Mouse (Mus musculus) hindbrain, embryonic 10.5 days (tissue): ENCODE measurements around the gene Smap2. TPM values are rescaled to one million over a fixed set of nuclear protein-coding genes. Genes with fewer than 3 reads are reported as not detected.
A peak's percentile ranks its signal among the peaks of the same experiment; 100 is the strongest.

Experiments
- DNase-seq: peaks from one replicate; pipeline ENCODE4 v3.0.0-alpha.2; 2017; ENCODE audit warnings: low spot score
- H3K27ac ChIP-seq: fragments of 300-500 bp; sonication (generic); 2 replicates; pipeline ENCODE4 v1.5.1; 2016; ENCODE audit warnings: mild to moderate bottlenecking, moderate library complexity
- H3K27me3 ChIP-seq: fragments of 300-500 bp; sonication (generic); 2 replicates; pipeline ENCODE4 v1.6.1; 2016; ENCODE audit warnings: mild to moderate bottlenecking; ENCODE audit not compliant: poor library complexity, insufficient read depth, severe bottlenecking
- H3K36me3 ChIP-seq: fragments of 300-500 bp; sonication (generic); 2 replicates; pipeline ENCODE4 v1.6.1; 2016; ENCODE audit warnings: mild to moderate bottlenecking, moderate library complexity
- H3K4me1 ChIP-seq: fragments of 300-500 bp; sonication (generic); replicated peaks from 2 replicates; pipeline ENCODE4 v1.6.1; 2016; ENCODE audit warnings: mild to moderate bottlenecking
- H3K4me3 ChIP-seq: fragments of 300-500 bp; sonication (generic); 2 replicates; pipeline ENCODE4 v1.5.1; 2016; ENCODE audit warnings: mild to moderate bottlenecking, moderate library complexity
- H3K9me3 ChIP-seq: fragments of 300-500 bp; sonication (generic); 2 replicates; pipeline ENCODE4 v1.6.1; 2016; ENCODE audit warnings: mild to moderate bottlenecking, moderate library complexity
- WGBS: fragments of 180-500 bp; shearing (Covaris S2); methylation state at CpG from one replicate; pipeline ENCODE4 v1.1.7; 2016; 5-methylcytosine and 5-hydroxymethylcytosine counted together
- polyA plus RNA-seq: library from polyadenylated mRNA; unstranded; fragments of >200 nt; fragmentation: Nextera tagmentation; extraction: Ambion mirVana; gene quantifications from 2 replicates; pipeline ENCODE4 v1.2.1, GENCODE M21; 2016

The Smap2 gene
- polyA plus RNA-seq, 1 experiment from 2014 or later: 19.2 TPM

DNA sequence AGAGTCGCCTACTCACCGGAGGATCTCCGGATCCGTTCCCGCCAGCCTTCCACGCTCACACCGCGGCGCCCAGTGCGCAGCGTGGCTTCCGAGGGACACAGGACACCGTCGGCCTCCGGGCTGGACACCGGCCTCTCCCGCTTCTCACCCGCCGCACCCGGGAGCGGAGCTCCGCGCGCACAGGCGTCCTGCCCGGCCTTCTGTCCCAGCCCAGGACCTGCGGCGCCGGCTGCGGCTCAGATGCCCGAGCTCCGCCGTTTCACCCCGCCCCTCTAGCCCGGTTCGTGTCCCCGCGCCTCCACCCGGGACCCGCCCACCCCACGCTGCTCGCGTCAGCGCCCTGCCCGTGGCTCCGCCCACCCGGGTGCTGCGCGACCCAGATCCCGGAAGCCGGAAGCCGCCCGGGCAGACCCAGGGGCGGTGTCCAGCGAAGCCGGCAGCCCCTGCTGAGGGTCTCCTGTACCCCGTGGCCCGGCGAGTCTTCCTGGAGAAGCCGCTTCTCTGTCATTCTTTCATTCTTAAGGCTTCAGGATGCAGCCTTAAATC lies 65.5 kb downstream of the Smap2 start, which contains the start of gene Zfp69:
Gene Zfp69, minus strand, starts transcription at position 272 of the 546 bp plus-strand sequence.
- peak; percentile 92 for DNase-seq
- peak within 1 kb of the TSS; percentile 89 for H3K4me3 ChIP-seq
- H3K27ac ChIP-seq: peak within 1 kb of the TSS; percentile 94
- H3K36me3 ChIP-seq: peaks cover 11% of the 10 kb centered on the region
- WGBS: under 1% methylated on average over 60 of the region's 60 CpGs
- no peaks in the 10 kb centered on the region for H3K9me3 ChIP-seq
- H3K27me3 ChIP-seq: no peaks in the 10 kb centered on the region
- peaks cover 24% of the 10 kb centered on the region; the same call in 1 of the 2 replicates for H3K4me1 ChIP-seq

DNA sequence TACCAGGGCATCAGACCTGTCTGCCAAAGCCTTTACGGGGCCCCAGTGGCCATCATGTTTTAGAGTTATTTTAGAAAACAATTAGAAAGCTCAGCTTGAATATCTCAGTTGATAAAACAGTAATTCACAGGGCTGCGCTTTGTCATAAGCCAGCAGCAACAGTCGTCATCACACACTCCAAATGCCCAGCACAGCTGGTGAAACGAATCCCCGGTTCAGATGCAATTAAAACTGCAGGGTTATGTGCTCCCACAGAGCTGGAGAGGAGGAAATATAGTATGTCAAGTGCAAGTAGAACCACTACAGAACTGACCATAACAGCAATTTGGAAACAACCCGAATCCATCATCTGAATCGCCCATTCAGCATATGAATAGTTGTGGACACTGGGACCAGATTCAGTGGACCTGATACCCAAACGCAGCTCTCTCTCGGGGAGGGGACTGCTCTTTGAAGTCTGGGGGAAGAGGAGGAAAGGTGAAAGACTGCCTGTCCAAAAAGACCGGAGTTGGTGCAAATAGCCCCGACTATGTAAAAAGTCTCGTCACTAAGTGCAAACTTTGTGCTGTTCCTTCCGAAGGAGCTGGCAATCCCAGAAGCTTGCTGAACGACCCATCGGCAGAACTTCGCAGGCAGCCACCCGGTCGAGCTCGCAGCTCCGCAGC lies 66.2 kb downstream of the Smap2 start:
- Histone ChIP-seq H3K9me3 (no peaks in the 10 kb centered on the region), H3K27me3 (no peaks in the 10 kb centered on the region), H3K36me3 (peaks cover 17% of the 10 kb centered on the region), H3K4me3 (peak overlapping the region; percentile 89), H3K4me1 (peaks cover 24% of the 10 kb centered on the region; the same call in 1 of the 2 replicates), H3K27ac (peak overlapping the region; percentile 94)
- DNase-seq: no peak
- 10% methylated on average over 20 of the region's 20 CpGs for WGBS

DNA sequence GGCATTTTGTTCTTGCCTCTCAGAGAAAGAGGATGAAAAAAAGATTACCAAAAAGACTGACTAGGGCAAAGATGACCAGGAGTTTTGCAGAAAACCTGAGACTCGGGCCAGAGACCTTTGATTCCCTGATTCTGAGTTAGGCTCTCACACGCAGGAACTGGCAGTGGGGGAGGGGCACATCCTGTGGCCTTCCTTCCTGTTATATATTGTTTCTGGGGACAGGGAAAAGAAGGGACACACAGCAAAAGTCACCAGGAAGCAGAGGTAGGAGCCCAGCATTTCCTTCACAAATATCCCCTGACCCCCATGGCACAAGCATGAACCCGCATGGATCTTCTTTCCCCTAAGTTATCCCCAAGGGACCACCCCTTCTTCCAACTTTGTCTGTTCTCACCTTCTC lies 68.1 kb downstream of the Smap2 start:
- H3K27me3 ChIP-seq: no peaks in the 10 kb centered on the region
- peaks cover 24% of the 10 kb centered on the region; the same call in 1 of the 2 replicates for H3K4me1 ChIP-seq
- peaks cover 34% of the 10 kb centered on the region for H3K36me3 ChIP-seq
- no peaks in the 10 kb centered on the region for H3K9me3 ChIP-seq
- WGBS: 71% methylated on average over 3 of the region's 3 CpGs
- no peak overlapping the region for H3K4me3 ChIP-seq
- DNase-seq: no peak
- no peak overlapping the region for H3K27ac ChIP-seq

DNA sequence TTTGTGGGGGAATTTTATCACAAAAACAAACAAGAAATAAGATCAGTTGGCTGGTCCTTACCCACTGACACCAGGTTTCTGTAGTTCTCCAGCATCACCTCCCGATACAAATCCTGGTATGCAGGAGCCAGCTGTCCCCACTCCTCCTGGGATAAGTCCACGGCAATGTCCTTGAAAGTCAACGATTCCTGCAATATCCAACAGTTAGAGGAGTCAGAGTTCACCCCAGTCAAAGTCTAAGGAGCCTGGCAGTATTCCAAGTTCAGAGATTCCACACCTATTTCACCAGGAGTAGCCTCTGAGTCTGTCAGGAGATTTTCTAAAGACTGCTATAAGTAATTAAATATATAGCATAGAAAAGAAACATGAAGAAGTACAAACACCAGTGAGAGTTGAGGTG lies 82.0 kb downstream of the Smap2 start:
- H3K4me1 ChIP-seq: no peaks in the 10 kb centered on the region
- no peaks in the 10 kb centered on the region for H3K27me3 ChIP-seq
- H3K9me3 ChIP-seq: peaks cover 10% of the 10 kb centered on the region
- 91% methylated on average over 3 of the region's 3 CpGs for WGBS
- no peak overlapping the region for H3K27ac ChIP-seq
- H3K36me3 ChIP-seq: peaks cover 33% of the 10 kb centered on the region
- no peak overlapping the region for H3K4me3 ChIP-seq
- DNase-seq: no peak

DNA sequence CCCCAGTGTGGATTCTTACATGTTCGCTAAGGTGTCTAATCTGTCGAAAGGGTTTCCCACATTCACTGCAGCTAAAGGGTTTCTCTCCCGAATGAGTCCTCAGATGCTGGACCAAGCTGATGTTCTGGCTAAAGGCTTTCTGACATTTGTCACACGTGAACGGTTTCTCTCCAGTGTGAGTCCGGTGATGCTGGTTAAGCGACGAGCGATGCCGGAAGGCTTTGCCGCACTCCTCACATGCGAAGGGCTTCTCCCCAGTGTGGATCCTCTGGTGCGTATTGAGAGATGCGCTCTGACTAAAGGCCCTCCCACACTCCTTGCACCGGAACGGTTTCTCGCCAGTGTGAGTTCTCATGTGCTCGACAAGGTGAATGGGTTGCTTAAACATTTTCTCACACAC lies 86.3 kb downstream of the Smap2 start:
- Histone ChIP-seq H3K27me3 (no peaks in the 10 kb centered on the region), H3K9me3 (peaks cover 10% of the 10 kb centered on the region), H3K27ac (no peak overlapping the region), H3K4me3 (no peak overlapping the region), H3K36me3 (peaks cover 33% of the 10 kb centered on the region), H3K4me1 (no peaks in the 10 kb centered on the region)
- no peak for DNase-seq
- 94% methylated on average over 18 of the region's 18 CpGs for WGBS

DNA sequence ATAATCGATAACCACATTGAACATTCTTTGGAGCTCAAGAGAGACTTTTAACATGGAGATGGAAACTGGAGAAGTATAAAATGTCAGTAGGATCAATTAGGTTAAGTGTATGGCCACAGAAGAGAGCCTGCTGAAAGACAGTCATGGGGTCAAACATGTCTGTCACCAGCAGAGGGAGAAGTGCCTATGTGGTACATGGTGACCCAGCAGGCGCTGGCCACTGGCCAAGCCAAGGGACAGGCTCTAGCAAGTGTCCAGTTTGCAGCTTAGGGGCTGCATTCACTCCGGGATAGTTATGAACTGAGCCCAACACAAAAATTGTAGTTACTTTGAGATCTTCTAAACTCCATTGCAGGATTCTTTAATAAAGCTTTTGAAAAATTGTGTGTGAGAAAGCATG lies 88.4 kb downstream of the Smap2 start:
- H3K9me3 ChIP-seq: peaks cover 10% of the 10 kb centered on the region
- no peak overlapping the region for H3K4me3 ChIP-seq
- 86% methylated on average over 3 of the region's 3 CpGs for WGBS
- DNase-seq: no peak
- H3K36me3 ChIP-seq: peaks cover 18% of the 10 kb centered on the region
- no peak overlapping the region for H3K27ac ChIP-seq
- H3K4me1 ChIP-seq: peaks cover 13% of the 10 kb centered on the region; the same call in 1 of the 2 replicates
- no peaks in the 10 kb centered on the region for H3K27me3 ChIP-seq

DNA sequence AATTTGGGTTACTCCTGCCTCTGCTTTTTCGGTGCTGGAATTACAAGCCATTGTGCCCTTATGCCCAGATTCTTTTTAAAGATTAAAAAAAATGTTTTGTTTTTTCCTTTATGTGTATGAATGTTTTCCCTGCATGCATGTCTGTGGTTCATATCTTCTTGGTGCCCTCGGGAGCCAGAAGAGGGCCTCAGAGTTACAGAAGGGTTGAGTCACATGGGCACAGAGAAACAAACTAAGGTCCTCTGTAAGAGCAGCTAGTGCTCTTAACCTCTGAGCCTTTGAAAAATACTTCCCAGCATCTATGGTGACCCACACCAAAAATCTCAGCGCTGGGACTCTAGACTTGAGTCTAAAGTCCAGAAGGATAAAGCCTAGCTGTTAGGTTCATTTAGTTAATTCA lies 91.7 kb downstream of the Smap2 start:
- WGBS: 22% methylated on average over 3 of the region's 3 CpGs
- Histone ChIP-seq H3K36me3 (peaks cover 32% of the 10 kb centered on the region), H3K27ac (peak overlapping the region; percentile 94), H3K9me3 (peaks cover 14% of the 10 kb centered on the region), H3K4me1 (peaks cover 18% of the 10 kb centered on the region; the same call in 1 of the 2 replicates), H3K4me3 (peak overlapping the region; percentile 63), H3K27me3 (no peaks in the 10 kb centered on the region)
- peak; percentile 30 for DNase-seq

DNA sequence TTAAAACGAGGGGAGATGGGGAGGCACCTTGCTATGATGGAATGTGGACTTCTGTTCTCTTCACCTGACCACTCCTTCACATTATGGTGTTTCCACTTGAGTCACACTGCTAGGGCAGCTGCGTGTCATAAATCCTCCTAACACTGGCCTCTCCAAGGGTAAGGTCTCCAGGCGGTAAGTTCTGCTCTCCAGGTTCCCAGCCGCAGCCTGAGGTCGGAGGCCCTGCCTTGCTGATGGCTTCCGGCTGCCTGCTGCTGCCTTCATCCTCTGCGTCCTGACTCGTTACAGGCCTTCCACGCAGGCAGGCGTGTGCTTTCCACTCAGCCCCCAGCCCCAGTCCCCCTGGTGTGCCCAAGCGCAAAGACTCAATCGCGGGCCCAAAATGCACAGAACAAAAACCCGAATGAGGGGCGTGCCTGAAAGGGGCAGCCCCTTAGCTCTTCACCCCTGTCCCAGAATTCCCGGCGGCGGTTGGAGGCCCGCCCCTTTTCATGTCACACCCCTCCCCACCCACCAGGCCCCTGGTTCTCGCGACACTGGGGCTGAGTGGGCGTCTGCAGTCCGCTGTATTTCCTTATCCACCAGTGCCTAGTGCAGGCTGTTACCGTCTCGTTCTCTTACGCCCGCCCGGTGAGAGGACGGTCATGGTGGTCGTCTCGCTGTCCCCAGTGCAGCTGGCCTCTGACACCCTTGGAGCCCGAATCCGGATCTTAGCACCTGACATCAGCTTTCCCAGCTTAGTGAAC lies 92.3 kb downstream of the Smap2 start, which contains the start of gene Exo5:
Gene Exo5, minus strand, starts transcription at position 464 of the 746 bp plus-strand sequence.
- peaks cover 18% of the 10 kb centered on the region; the same call in 1 of the 2 replicates for H3K4me1 ChIP-seq
- H3K36me3 ChIP-seq: peaks cover 37% of the 10 kb centered on the region
- peaks cover 13% of the 10 kb centered on the region; the same call in 1 of the 2 replicates for H3K9me3 ChIP-seq
- peak within 1 kb of the TSS; percentile 63 for H3K4me3 ChIP-seq
- under 1% methylated on average over 33 of the region's 33 CpGs for WGBS
- DNase-seq: peak; percentile 95
- H3K27me3 ChIP-seq: no peaks in the 10 kb centered on the region
- H3K27ac ChIP-seq: peak within 1 kb of the TSS; percentile 94

DNA sequence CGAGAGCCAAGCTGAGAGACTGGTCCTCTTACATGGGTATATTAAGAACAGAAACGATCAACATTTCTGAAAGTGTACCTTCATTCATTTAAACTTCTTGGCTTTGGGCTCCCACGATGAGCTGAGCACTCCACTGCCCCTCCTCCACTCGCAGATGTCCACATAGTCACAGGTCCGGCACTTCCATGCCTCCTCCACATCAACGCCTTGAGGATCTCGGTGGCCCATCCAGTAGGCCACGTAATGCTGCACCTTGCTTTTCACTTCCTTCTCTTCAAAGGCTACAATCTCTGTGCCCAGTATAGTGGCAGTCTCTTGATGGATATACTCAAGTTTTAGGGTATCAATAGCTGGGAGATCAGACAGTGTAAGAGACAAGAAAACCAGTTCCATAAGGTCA lies 95.6 kb downstream of the Smap2 start:
- Histone ChIP-seq H3K9me3 (peaks cover 13% of the 10 kb centered on the region; the same call in 1 of the 2 replicates), H3K4me1 (peaks cover 18% of the 10 kb centered on the region; the same call in 1 of the 2 replicates), H3K27ac (no peak overlapping the region), H3K4me3 (no peak overlapping the region), H3K36me3 (peaks cover 42% of the 10 kb centered on the region), H3K27me3 (no peaks in the 10 kb centered on the region)
- 95% methylated on average over 8 of the region's 8 CpGs for WGBS
- no peak for DNase-seq

Other genes with a start within 250 kb of the Smap2 start
- gene Nfyc, start 185.7 kb downstream of the Smap2 start, polyA plus RNA-seq: 124 and 135 TPM in 2 replicates
- 3.9 and 5.2 TPM in 2 replicates for gene Rims3, start 162.4 kb downstream of the Smap2 start, polyA plus RNA-seq
- 32.3 and 34.8 TPM in 2 replicates for gene Exo5, start 92.2 kb downstream of the Smap2 start, polyA plus RNA-seq
- 9.2 and 9.3 TPM in 2 replicates for gene Zfp69, start 65.5 kb downstream of the Smap2 start, polyA plus RNA-seq
- gene Col9a2, start 22.1 kb upstream of the Smap2 start, polyA plus RNA-seq: 6.4 and 6.5 TPM in 2 replicates
- 27.9 and 29.6 TPM in 2 replicates for gene Zmpste24, start 81.0 kb upstream of the Smap2 start, polyA plus RNA-seq
- gene Tmco2, start 92.0 kb upstream of the Smap2 start, polyA plus RNA-seq: not detected in 2 replicates
- 23.9 and 30.8 TPM in 2 replicates for gene Rlf, start 197.8 kb upstream of the Smap2 start, polyA plus RNA-seq